Comparison of ENCODE assay signal across 8 mouse cellular contexts in genomic region chr4:82934308-82934707, GRCm38 (mm10). TPM values are rescaled to one million over a fixed set of nuclear protein-coding genes. Genes with fewer than 3 reads are reported as not detected.
DNase-seq lines count a peak whose midpoint lies in the region; ATAC-seq and TF ChIP-seq lines count a peak whose summit lies in the region.

No protein-coding gene starts in this region.

- DNase-seq in layer of hippocampus, adult 2 months (ENCODE audit: low spot score in 2 of 2), result peak; percentile 18 to 37
- DNase-seq in layer of hippocampus, postnatal 25 days (ENCODE audit: extremely low spot score in 1 of 2, low spot score in 1 of 2), result no peak
- peak; percentile 88 for DNase-seq in brain, adult 2 months (ENCODE audit: low read depth, low spot score)
- peak; percentile 85 for DNase-seq in forebrain, embryonic 14.5 days (ENCODE audit: low spot score)
- no peak for DNase-seq in lung, adult 2 months
- DNase-seq in skeletal muscle tissue, adult 2 months (ENCODE audit: low read depth, low spot score), result peak; percentile 58
- DNase-seq in thymus, adult 18-20 months, result no peak

- no peak for TF ChIP-seq POLR2A in lung, adult 2 months (IDR thresholded peaks at IDR 0.05; ENCODE audit: borderline replicate concordance, extremely low read depth, low read depth, low read length)

- H3K36me3 ChIP-seq in forebrain, embryonic 14.5 days (ENCODE audit: control insufficient read depth, insufficient read depth, low read length), result no peaks in the 10 kb centered on the region
- H3K36me3 ChIP-seq in hindbrain, embryonic 13.5 days, result no peaks in the 10 kb centered on the region

- peak; percentile 65 for TF ChIP-seq CTCF in layer of hippocampus, adult 2 months (conservative IDR thresholded peaks at IDR 0.05)
- TF ChIP-seq CTCF in lung, adult 2 months (IDR thresholded peaks at IDR 0.05; ENCODE audit: insufficient read depth, low read length), result peak; percentile 63

- H3K27ac ChIP-seq in layer of hippocampus, adult 2 months, result peak overlapping the region; percentile 72
- peak overlapping the region; percentile 58; the same call in 1 of the 2 replicates for H3K27ac ChIP-seq in forebrain, embryonic 14.5 days (ENCODE audit: low read depth, low read length)
- 0 out of 2 replicates have a peak overlapping the region, but pooled peaks have one; percentile 24 for H3K27ac ChIP-seq in hindbrain, embryonic 13.5 days

- H3K4me1 ChIP-seq in forebrain, embryonic 14.5 days (ENCODE audit: control insufficient read depth, insufficient read depth, low read length), result 0 out of 2 replicates have a peak, but pooled peaks cover 2% of the 10 kb centered on the region
- H3K4me1 ChIP-seq in hindbrain, embryonic 13.5 days (replicated peaks), result peaks cover 2% of the 10 kb centered on the region; the same call in 1 of the 2 replicates
- no peaks in the 10 kb centered on the region for H3K4me1 ChIP-seq in lung, adult 2 months (ENCODE audit: control insufficient read depth, insufficient read depth, low read length)

- peak overlapping the region; percentile 36; the same call in 1 of the 2 replicates for H3K4me2 ChIP-seq in forebrain, embryonic 14.5 days (ENCODE audit: low read length)
- H3K4me2 ChIP-seq in hindbrain, embryonic 13.5 days, result peak overlapping the region; percentile 47

- ATAC-seq in forebrain, embryonic 14.5 days, result peak; percentile 88
- ATAC-seq in hindbrain, embryonic 13.5 days (ENCODE audit: low FRiP score), result peak; percentile 96

- peak overlapping the region; percentile 50 for H3K4me3 ChIP-seq in layer of hippocampus, adult 2 months
- no peak overlapping the region for H3K4me3 ChIP-seq in forebrain, embryonic 14.5 days (ENCODE audit: low read depth, low read length)
- H3K4me3 ChIP-seq in hindbrain, embryonic 13.5 days, result no peak overlapping the region
- H3K4me3 ChIP-seq in lung, adult 2 months (replicated peaks; ENCODE audit: extremely low read depth, low read depth, low read length), result no peak overlapping the region

- 7% methylated on average over 5 of the region's 5 CpGs for whole genome bisulfite sequencing in forebrain, embryonic 14.5 days
- 7% methylated on average over 5 of the region's 5 CpGs for WGBS in hindbrain, embryonic 13.5 days
- WGBS in lung, adult 2 months, result 10% methylated on average over 5 of the region's 5 CpGs

- no peaks in the 10 kb centered on the region for H3K9me3 ChIP-seq in forebrain, embryonic 14.5 days (replicated peaks; ENCODE audit: control insufficient read depth, low read length)
- no peaks in the 10 kb centered on the region for H3K9me3 ChIP-seq in hindbrain, embryonic 13.5 days

- H3K27me3 ChIP-seq in forebrain, embryonic 14.5 days (replicated peaks; ENCODE audit: control insufficient read depth, insufficient read depth, low read length), result no peaks in the 10 kb centered on the region
- H3K27me3 ChIP-seq in hindbrain, embryonic 13.5 days, result no peaks in the 10 kb centered on the region

- H3K9ac ChIP-seq in forebrain, embryonic 14.5 days (ENCODE audit: low read length), result no peak overlapping the region
- H3K9ac ChIP-seq in hindbrain, embryonic 13.5 days, result no peak overlapping the region

RNA-seq across cellular contexts. Expression of gene Cer1, which starts 49.4 kb away (rescaled TPM):
- not detected for total RNA-seq in layer of hippocampus, adult 2 months (2021)
- total RNA-seq in layer of hippocampus, postnatal 25 days (2021), result not detected
- 0.10 TPM in 1 of 2 replicates, not detected in the other for polyA plus RNA-seq in forebrain, embryonic 14.5 days (2014; fragmentation: Nextera tagmentation; extraction: Ambion mirVana)
- polyA plus RNA-seq in hindbrain, embryonic 13.5 days (2015; fragmentation: Nextera tagmentation; extraction: Ambion mirVana), result 0.14 TPM in 1 of 2 replicates, not detected in the other
- not detected in 2 replicates for polyA plus RNA-seq in lung, adult 2 months (2012; rRNA removed)

Comparison
In these comparisons a context has a peak if more than half of its experiments do, and no peak if none do; other contexts are left out.
1. DNase-seq: peak in layer of hippocampus, adult 2 months (2 of 2), brain, adult 2 months (single experiment), forebrain, embryonic 14.5 days (single experiment) and skeletal muscle tissue, adult 2 months (single experiment); none in layer of hippocampus, postnatal 25 days (0 of 2), lung, adult 2 months (single experiment) and thymus, adult 18-20 months (0 of 2).
2. Peak in every context shown above with its lines, with median percentiles within 50 percentile points of each other: H3K27ac ChIP-seq.